Mouse (Mus musculus) liver, embryonic 14.5 days (tissue): ENCODE data around the gene Calcoco2.

ENCODE experiments used
- CTCF ChIP-seq: IDR thresholded peaks from 2 replicates; pipeline ENCODE4 v1.5.1; 2016; ENCODE audit warnings: antibody characterized with exemption, low read depth, control low read depth
- EP300 ChIP-seq: IDR thresholded peaks from 2 replicates; pipeline ENCODE4 v1.6.1; 2016; ENCODE audit warnings: antibody characterized with exemption, low read depth

- TF ChIP-seq CTCF: no peak
- TF ChIP-seq EP300: no peak
Observed at GRCm38 (mm10) chr11:96147471-96147870, 35.7 kb upstream of the Calcoco2 start.
